Mouse (Mus musculus): Measurements from ENCODE around the gene Lrrtm3.

The Lrrtm3 gene

GRCm38 (mm10) chr10:64041218-64041617 lies 48.9 kb downstream of the Lrrtm3 start:
- no peak for DNase-seq

- peak; percentile 10 for DNase-seq
Observed at GRCm38 (mm10) chr10:64039760-64040535, 50.1 kb downstream of the Lrrtm3 start.

GRCm38 (mm10) chr10:64030901-64031300 lies 59.2 kb downstream of the Lrrtm3 start:
- no peak for DNase-seq

- peak; percentile 2 for DNase-seq
Observed at GRCm38 (mm10) chr10:64023340-64023739, 66.7 kb downstream of the Lrrtm3 start.

GRCm38 (mm10) chr10:64020347-64020746 lies 69.7 kb downstream of the Lrrtm3 start:
- no peak for DNase-seq

- DNase-seq, result no peak
Observed at GRCm38 (mm10) chr10:64001996-64002395, 88.1 kb downstream of the Lrrtm3 start.

- no peak for DNase-seq
Observed at GRCm38 (mm10) chr10:64001531-64001930, 88.5 kb downstream of the Lrrtm3 start.

GRCm38 (mm10) chr10:63994251-63994650 lies 95.8 kb downstream of the Lrrtm3 start:
- no peak for DNase-seq

GRCm38 (mm10) chr10:63985576-63985975 lies 104.5 kb downstream of the Lrrtm3 start:
- no peak for DNase-seq

GRCm38 (mm10) chr10:63979410-63979809 lies 110.7 kb downstream of the Lrrtm3 start:
- peak; percentile 15 for DNase-seq

GRCm38 (mm10) chr10:63978969-63979368 lies 111.1 kb downstream of the Lrrtm3 start:
- no peak for DNase-seq

GRCm38 (mm10) chr10:63978535-63978934 lies 111.5 kb downstream of the Lrrtm3 start:
- DNase-seq, result no peak

GRCm38 (mm10) chr10:63978101-63978500 lies 112.0 kb downstream of the Lrrtm3 start:
- no peak for DNase-seq

GRCm38 (mm10) chr10:63972300-63972699 lies 117.8 kb downstream of the Lrrtm3 start:
- no peak for DNase-seq

GRCm38 (mm10) chr10:63954308-63954930 lies 135.7 kb downstream of the Lrrtm3 start:
- DNase-seq, result no peak

- DNase-seq, result no peak
Observed at GRCm38 (mm10) chr10:63951481-63951880, 138.6 kb downstream of the Lrrtm3 start.

- no peak for DNase-seq
Observed at GRCm38 (mm10) chr10:63950867-63951266, 139.2 kb downstream of the Lrrtm3 start.

GRCm38 (mm10) chr10:63947266-63947665 lies 142.8 kb downstream of the Lrrtm3 start:
- no peak for DNase-seq

GRCm38 (mm10) chr10:63945534-63945933 lies 144.5 kb downstream of the Lrrtm3 start:
- no peak for DNase-seq

GRCm38 (mm10) chr10:63933946-63934345 lies 156.1 kb downstream of the Lrrtm3 start:
- no peak for DNase-seq

- no peak for DNase-seq
Observed at GRCm38 (mm10) chr10:63927334-63927733, 162.7 kb downstream of the Lrrtm3 start, which contains the start of gene Gm10118. Gene Gm10118, minus strand, starts transcription at chr10:63927434.

- no peak for DNase-seq
Observed at GRCm38 (mm10) chr10:63908878-63909277, 181.2 kb downstream of the Lrrtm3 start.

GRCm38 (mm10) chr10:63899891-63900290 lies 190.2 kb downstream of the Lrrtm3 start:
- DNase-seq, result no peak

GRCm38 (mm10) chr10:63894612-63895011 lies 195.5 kb downstream of the Lrrtm3 start:
- no peak for DNase-seq
